Mouse (Mus musculus): Measurements from ENCODE around the gene Cmya5. TPM values are rescaled to one million over a fixed set of nuclear protein-coding genes. Genes with fewer than 3 reads are reported as not detected.

The Cmya5 gene
- polyA plus RNA-seq, 1 experiment from 2014 or later = 0.07 TPM

GRCm38 (mm10) chr13:93022158-93022557 is 122.4 kb downstream of the Cmya5 start:
- H3K36me3 ChIP-seq (ENCODE audit: control insufficient read depth, insufficient read depth, low read length) = no peaks in the 10 kb centered on the region
- no peaks in the 10 kb centered on the region for H3K9me3 ChIP-seq (ENCODE audit: control insufficient read depth, low read length)
- H3K4me1 ChIP-seq (ENCODE audit: control insufficient read depth, insufficient read depth, low read length) = 0 out of 2 replicates have a peak, but pooled peaks cover 2% of the 10 kb centered on the region
- H3K27ac ChIP-seq (ENCODE audit: low read depth, low read length) = no peak overlapping the region
- peak; percentile 46; the same call in 1 of the 2 replicates for ATAC-seq (ENCODE audit: low FRiP score, low TSS enrichment)
- H3K27me3 ChIP-seq (ENCODE audit: control insufficient read depth, insufficient read depth, low read length) = no peaks in the 10 kb centered on the region
- no peak overlapping the region for H3K4me2 ChIP-seq (replicated peaks; ENCODE audit: low read depth, low read length)
- no peak overlapping the region for H3K9ac ChIP-seq (ENCODE audit: low read depth, low read length)
- WGBS = 3% methylated on average over 1 of the region's 1 CpGs
- H3K4me3 ChIP-seq (ENCODE audit: low read length) = no peak overlapping the region

DNA sequence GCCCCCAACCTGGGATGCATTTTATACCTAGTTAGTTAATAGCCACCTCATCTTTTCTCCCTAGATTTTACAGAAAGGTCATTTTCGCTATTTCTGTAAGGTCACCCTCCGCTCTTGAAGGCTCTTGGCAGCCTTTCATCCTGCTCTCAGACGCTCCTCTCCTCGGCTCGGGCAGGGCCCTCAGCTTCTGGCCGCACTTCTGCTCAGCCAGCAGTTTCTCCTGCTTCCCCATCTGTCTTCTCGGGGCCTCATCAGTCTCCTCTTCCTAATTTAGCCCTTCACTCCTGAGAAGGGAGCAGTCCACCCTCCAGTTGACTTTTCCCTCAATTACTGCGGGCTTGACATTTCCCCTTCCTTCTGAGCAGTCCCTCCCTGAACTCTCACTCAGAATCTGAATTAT is 131.6 kb downstream of the Cmya5 start:
- Histone ChIP-seq H3K9ac (ENCODE audit: low read depth, low read length) (no peak overlapping the region), H3K4me1 (ENCODE audit: control insufficient read depth, insufficient read depth, low read length) (no peaks in the 10 kb centered on the region), H3K27ac (ENCODE audit: low read depth, low read length) (no peak overlapping the region), H3K4me3 (ENCODE audit: low read length) (no peak overlapping the region), H3K36me3 (ENCODE audit: control insufficient read depth, insufficient read depth, low read length) (no peaks in the 10 kb centered on the region), H3K9me3 (ENCODE audit: control insufficient read depth, low read length) (no peaks in the 10 kb centered on the region), H3K27me3 (ENCODE audit: control insufficient read depth, insufficient read depth, low read length) (no peaks in the 10 kb centered on the region), H3K4me2 (replicated peaks; ENCODE audit: low read depth, low read length) (no peak overlapping the region)
- no peak for ATAC-seq (ENCODE audit: low FRiP score, low TSS enrichment)
- WGBS = 38% methylated on average over 8 of the region's 8 CpGs

- Histone ChIP-seq H3K4me2 (replicated peaks; ENCODE audit: low read depth, low read length) (no peak overlapping the region), H3K27me3 (ENCODE audit: control insufficient read depth, insufficient read depth, low read length) (no peaks in the 10 kb centered on the region), H3K9me3 (ENCODE audit: control insufficient read depth, low read length) (no peaks in the 10 kb centered on the region), H3K27ac (ENCODE audit: low read depth, low read length) (no peak overlapping the region), H3K36me3 (ENCODE audit: control insufficient read depth, insufficient read depth, low read length) (no peaks in the 10 kb centered on the region), H3K4me1 (ENCODE audit: control insufficient read depth, insufficient read depth, low read length) (no peaks in the 10 kb centered on the region), H3K4me3 (ENCODE audit: low read length) (no peak overlapping the region), H3K9ac (ENCODE audit: low read depth, low read length) (no peak overlapping the region)
- WGBS = 87% methylated on average over 4 of the region's 4 CpGs
- ATAC-seq (ENCODE audit: low FRiP score, low TSS enrichment) = no peak
These were observed 133.2 kb downstream of the Cmya5 start for GRCm38 (mm10) chr13:93011315-93011714.

DNA sequence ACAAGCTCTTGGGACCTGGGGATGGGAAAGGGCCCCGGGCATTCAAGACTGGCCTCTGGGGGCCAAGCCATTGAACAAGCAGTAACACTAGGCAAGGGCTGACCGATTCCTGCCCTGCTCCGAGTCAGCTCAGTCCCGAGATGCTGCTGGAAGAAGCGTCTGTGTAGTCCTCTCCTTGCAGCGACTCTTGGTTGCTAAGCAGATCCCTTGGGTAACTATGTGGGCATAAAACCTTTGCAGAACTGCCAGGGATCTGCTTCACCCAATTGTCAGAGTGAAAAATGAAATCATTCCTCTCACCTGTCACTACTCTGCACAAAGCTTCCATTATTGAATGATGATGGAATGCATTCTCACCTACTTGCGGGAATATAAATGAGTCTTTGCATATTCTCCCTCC is 134.0 kb downstream of the Cmya5 start:
- H3K27me3 ChIP-seq (ENCODE audit: control insufficient read depth, insufficient read depth, low read length) = no peaks in the 10 kb centered on the region
- H3K4me1 ChIP-seq (ENCODE audit: control insufficient read depth, insufficient read depth, low read length) = no peaks in the 10 kb centered on the region
- H3K36me3 ChIP-seq (ENCODE audit: control insufficient read depth, insufficient read depth, low read length) = no peaks in the 10 kb centered on the region
- WGBS = 88% methylated on average over 7 of the region's 7 CpGs
- H3K27ac ChIP-seq (ENCODE audit: low read depth, low read length) = no peak overlapping the region
- no peak overlapping the region for H3K4me2 ChIP-seq (replicated peaks; ENCODE audit: low read depth, low read length)
- H3K9me3 ChIP-seq (ENCODE audit: control insufficient read depth, low read length) = no peaks in the 10 kb centered on the region
- ATAC-seq (ENCODE audit: low FRiP score, low TSS enrichment) = no peak
- H3K9ac ChIP-seq (ENCODE audit: low read depth, low read length) = no peak overlapping the region
- no peak overlapping the region for H3K4me3 ChIP-seq (ENCODE audit: low read length)

DNA sequence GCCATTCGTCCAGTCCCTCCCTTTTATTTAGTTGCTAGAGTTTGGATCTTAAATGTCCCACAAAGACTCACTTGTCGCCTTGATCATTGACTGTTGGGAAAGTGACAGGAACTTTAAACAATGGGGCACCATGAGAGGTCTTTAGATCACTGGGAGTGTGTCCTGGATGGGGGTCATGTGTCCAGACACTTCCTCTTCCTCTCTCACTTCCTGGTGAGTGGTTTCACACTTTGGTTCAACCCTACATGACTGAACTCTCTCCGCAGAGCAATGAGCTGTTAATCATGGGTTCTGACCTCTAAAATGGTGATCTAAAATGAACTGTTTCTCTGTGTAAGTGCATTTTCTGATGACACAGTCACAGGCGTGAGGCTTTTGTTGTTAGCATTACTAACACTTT is 137.4 kb downstream of the Cmya5 start:
- H3K4me1 ChIP-seq (ENCODE audit: control insufficient read depth, insufficient read depth, low read length) = no peaks in the 10 kb centered on the region
- H3K36me3 ChIP-seq (ENCODE audit: control insufficient read depth, insufficient read depth, low read length) = no peaks in the 10 kb centered on the region
- no peak for ATAC-seq (ENCODE audit: low FRiP score, low TSS enrichment)
- H3K27me3 ChIP-seq (ENCODE audit: control insufficient read depth, insufficient read depth, low read length) = no peaks in the 10 kb centered on the region
- no peak overlapping the region for H3K4me3 ChIP-seq (ENCODE audit: low read length)
- 77% methylated on average over 4 of the region's 4 CpGs for WGBS
- no peak overlapping the region for H3K9ac ChIP-seq (ENCODE audit: low read depth, low read length)
- H3K4me2 ChIP-seq (replicated peaks; ENCODE audit: low read depth, low read length) = no peak overlapping the region
- no peak overlapping the region for H3K27ac ChIP-seq (ENCODE audit: low read depth, low read length)
- no peaks in the 10 kb centered on the region for H3K9me3 ChIP-seq (ENCODE audit: control insufficient read depth, low read length)

DNA sequence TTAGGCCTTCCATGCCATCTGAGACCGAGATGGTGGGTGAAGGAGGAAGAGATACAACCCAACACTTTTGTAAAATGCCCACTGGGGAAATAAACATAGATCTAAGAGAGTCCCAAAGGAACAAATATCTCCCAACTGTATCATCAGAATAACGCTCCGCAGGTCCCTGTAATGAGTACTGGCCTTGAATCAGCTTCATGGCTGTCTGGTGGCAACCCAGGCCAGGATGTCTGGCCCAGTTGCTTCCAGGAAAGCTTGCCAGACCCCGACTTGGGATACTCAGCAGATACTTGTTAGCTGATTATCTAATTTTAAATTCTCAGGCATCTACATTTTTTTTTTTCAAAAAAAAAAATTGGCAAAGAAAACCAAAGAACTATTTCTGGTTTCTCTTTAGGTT is 138.2 kb downstream of the Cmya5 start:
- no peak for ATAC-seq (ENCODE audit: low FRiP score, low TSS enrichment)
- H3K36me3 ChIP-seq (ENCODE audit: control insufficient read depth, insufficient read depth, low read length) = no peaks in the 10 kb centered on the region
- no peaks in the 10 kb centered on the region for H3K9me3 ChIP-seq (ENCODE audit: control insufficient read depth, low read length)
- WGBS = 87% methylated on average over 4 of the region's 4 CpGs
- H3K4me3 ChIP-seq (ENCODE audit: low read length) = no peak overlapping the region
- no peaks in the 10 kb centered on the region for H3K27me3 ChIP-seq (ENCODE audit: control insufficient read depth, insufficient read depth, low read length)
- no peak overlapping the region for H3K27ac ChIP-seq (ENCODE audit: low read depth, low read length)
- no peak overlapping the region for H3K4me2 ChIP-seq (replicated peaks; ENCODE audit: low read depth, low read length)
- no peak overlapping the region for H3K9ac ChIP-seq (ENCODE audit: low read depth, low read length)
- no peaks in the 10 kb centered on the region for H3K4me1 ChIP-seq (ENCODE audit: control insufficient read depth, insufficient read depth, low read length)

DNA sequence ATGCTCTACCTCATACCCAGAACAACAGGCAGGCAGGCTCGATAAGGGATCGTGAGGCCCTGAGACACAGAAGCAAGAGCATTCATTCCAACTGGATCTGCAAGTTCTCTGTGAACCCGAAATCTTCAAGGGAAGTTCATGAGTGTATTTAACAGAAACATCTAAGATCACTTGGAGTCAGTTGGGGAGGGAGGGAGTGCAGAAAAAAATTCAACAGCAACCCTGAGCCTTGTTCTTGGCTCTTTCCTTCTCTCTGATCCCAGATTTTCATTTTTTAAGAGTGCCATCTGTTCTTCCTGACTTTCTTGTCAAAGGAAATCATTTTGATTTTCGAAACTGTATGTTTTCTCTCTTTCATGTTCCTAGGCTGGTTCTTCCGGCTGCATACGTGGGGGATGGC is 140.5 kb downstream of the Cmya5 start:
- no peaks in the 10 kb centered on the region for H3K9me3 ChIP-seq (ENCODE audit: control insufficient read depth, low read length)
- H3K4me1 ChIP-seq (ENCODE audit: control insufficient read depth, insufficient read depth, low read length) = no peaks in the 10 kb centered on the region
- WGBS = 69% methylated on average over 6 of the region's 6 CpGs
- H3K27me3 ChIP-seq (ENCODE audit: control insufficient read depth, insufficient read depth, low read length) = no peaks in the 10 kb centered on the region
- H3K27ac ChIP-seq (ENCODE audit: low read depth, low read length) = no peak overlapping the region
- no peaks in the 10 kb centered on the region for H3K36me3 ChIP-seq (ENCODE audit: control insufficient read depth, insufficient read depth, low read length)
- H3K4me2 ChIP-seq (replicated peaks; ENCODE audit: low read depth, low read length) = no peak overlapping the region
- H3K4me3 ChIP-seq (ENCODE audit: low read length) = no peak overlapping the region
- no peak for ATAC-seq (ENCODE audit: low FRiP score, low TSS enrichment)
- no peak overlapping the region for H3K9ac ChIP-seq (ENCODE audit: low read depth, low read length)

DNA sequence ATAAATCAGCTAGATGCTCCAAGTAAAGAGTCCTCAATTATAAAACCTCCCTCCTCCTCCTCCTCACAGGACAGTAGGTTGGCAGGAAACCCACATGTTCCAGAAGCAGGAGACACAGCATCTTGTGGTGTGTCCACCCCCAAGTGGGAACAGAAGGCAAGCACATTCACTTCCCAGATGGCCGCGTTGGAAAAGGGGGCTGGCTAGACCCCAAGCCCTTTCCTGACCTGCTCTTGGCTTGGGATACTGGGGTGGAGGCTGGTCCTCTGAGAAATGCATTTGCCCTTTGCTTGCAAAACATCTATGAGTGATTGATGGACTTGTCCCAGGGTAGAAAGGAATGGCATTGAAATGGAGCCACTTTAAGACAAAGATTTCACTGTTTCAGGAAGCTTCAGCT is 142.1 kb downstream of the Cmya5 start:
- 57% methylated on average over 2 of the region's 2 CpGs for WGBS
- Histone ChIP-seq H3K4me1 (ENCODE audit: control insufficient read depth, insufficient read depth, low read length) (no peaks in the 10 kb centered on the region), H3K27ac (ENCODE audit: low read depth, low read length) (no peak overlapping the region), H3K4me3 (ENCODE audit: low read length) (no peak overlapping the region), H3K9me3 (ENCODE audit: control insufficient read depth, low read length) (no peaks in the 10 kb centered on the region), H3K36me3 (ENCODE audit: control insufficient read depth, insufficient read depth, low read length) (no peaks in the 10 kb centered on the region), H3K9ac (ENCODE audit: low read depth, low read length) (no peak overlapping the region), H3K27me3 (ENCODE audit: control insufficient read depth, insufficient read depth, low read length) (no peaks in the 10 kb centered on the region), H3K4me2 (replicated peaks; ENCODE audit: low read depth, low read length) (no peak overlapping the region)
- no peak for ATAC-seq (ENCODE audit: low FRiP score, low TSS enrichment)

- Histone ChIP-seq H3K9ac (ENCODE audit: low read depth, low read length) (no peak overlapping the region), H3K4me2 (replicated peaks; ENCODE audit: low read depth, low read length) (no peak overlapping the region), H3K27ac (ENCODE audit: low read depth, low read length) (no peak overlapping the region), H3K9me3 (ENCODE audit: control insufficient read depth, low read length) (no peaks in the 10 kb centered on the region), H3K4me1 (ENCODE audit: control insufficient read depth, insufficient read depth, low read length) (no peaks in the 10 kb centered on the region), H3K36me3 (ENCODE audit: control insufficient read depth, insufficient read depth, low read length) (no peaks in the 10 kb centered on the region), H3K4me3 (ENCODE audit: low read length) (no peak overlapping the region), H3K27me3 (ENCODE audit: control insufficient read depth, insufficient read depth, low read length) (no peaks in the 10 kb centered on the region)
- WGBS = 47% methylated on average over 12 of the region's 12 CpGs
- ATAC-seq (ENCODE audit: low FRiP score, low TSS enrichment) = peak; percentile 66
These were observed 143.7 kb downstream of the Cmya5 start for GRCm38 (mm10) chr13:93000640-93001351.

All from kidney, embryonic 14.5 days (tissue).